Mouse (Mus musculus) MEL (cell line): ENCODE results near the gene Gm10912. TPM values are rescaled to one million over a fixed set of nuclear protein-coding genes. Genes with fewer than 3 reads are reported as not detected.
"Not testable (repeated sequence)": the region's sequence is repeated elsewhere in the genome, so short reads cannot be mapped to it uniquely, and the experiment has no call there.

Source experiments
- DNase-seq: peaks from one replicate; pipeline ENCODE4 v3.0.0; 2011; ENCODE audit warnings: low read depth, low spot score
- H3K27ac ChIP-seq: 2 replicates; pipeline ENCODE4 v1.5.1; 2012; ENCODE audit warnings: low read depth, mild to moderate bottlenecking, control low read depth, low read length, moderate library complexity; ENCODE audit not compliant: control insufficient read depth
- H3K27me3 ChIP-seq, 2 experiments: fragments of 150-350 bp in 1 of 2; sonication (generic) in 1 of 2; 2 replicates each; pipeline ENCODE4 v1.6.1; 2012; ENCODE audit warnings: low read length in 2 of 2, mild to moderate bottlenecking in 2 of 2, improper control_type of control experiment in 1 of 2, moderate library complexity in 1 of 2; ENCODE audit not compliant: insufficient read depth in 2 of 2, control insufficient read depth in 1 of 2
- H3K36me3 ChIP-seq, 2 experiments: 2 replicates each; pipeline ENCODE4 v1.6.1; 2012 to 2014; ENCODE audit warnings: low read length in 2 of 2, improper control_type of control experiment in 1 of 2, inconsistent platforms in 1 of 2, mild to moderate bottlenecking in 1 of 2; ENCODE audit not compliant: insufficient read depth in 2 of 2, control insufficient read depth in 1 of 2
- H3K4me1 ChIP-seq, 2 experiments: fragments of 150-350 bp in 1 of 2; sonication (generic) in 1 of 2; 2 replicates each; pipeline ENCODE4 v1.6.1; 2012; ENCODE audit warnings: low read length in 2 of 2, improper control_type of control experiment in 1 of 2, mild to moderate bottlenecking in 1 of 2; ENCODE audit not compliant: insufficient read depth in 2 of 2, control insufficient read depth in 1 of 2
- H3K4me3 ChIP-seq, 2 experiments: fragments of 150-350 bp in 1 of 2; sonication (generic) in 1 of 2; 2 replicates each; pipeline ENCODE4 v1.5.1; 2012; ENCODE audit warnings: low read depth in 2 of 2, low read length in 2 of 2, mild to moderate bottlenecking in 2 of 2, moderate library complexity in 2 of 2, control low read depth in 1 of 2, improper control_type of control experiment in 1 of 2; ENCODE audit not compliant: control insufficient read depth in 1 of 2, insufficient read depth in 1 of 2
- H3K79me2 ChIP-seq: 2 replicates; pipeline ENCODE4 v1.6.1; 2012; ENCODE audit warnings: mild to moderate bottlenecking, low read length, moderate library complexity; ENCODE audit not compliant: control insufficient read depth, poor library complexity, insufficient read depth
- H3K9ac ChIP-seq: 2 replicates; pipeline ENCODE4 v1.6.1; 2012; ENCODE audit warnings: low read depth, mild to moderate bottlenecking, control low read depth, low read length, moderate library complexity; ENCODE audit not compliant: control insufficient read depth, poor library complexity, severe bottlenecking
- H3K9me3 ChIP-seq: fragments of 150-350 bp; sonication (generic); replicated peaks from 2 replicates; pipeline ENCODE4 v1.6.1; 2012; ENCODE audit warnings: mild to moderate bottlenecking, low read length, improper control_type of control experiment, moderate library complexity; ENCODE audit not compliant: insufficient read depth
- E2F4 ChIP-seq: IDR thresholded peaks from 2 replicates; pipeline ENCODE4 v1.6.1; 2011; ENCODE audit warnings: low read depth, low read length, improper control_type of control experiment, borderline replicate concordance
- EP300 ChIP-seq, 2 experiments: IDR thresholded peaks; 2 replicates each; pipeline ENCODE4 v1.6.1; 2011; ENCODE audit warnings: improper control_type of control experiment in 2 of 2, low read length in 2 of 2, low read depth in 1 of 2, mild to moderate bottlenecking in 1 of 2
- GABPA ChIP-seq: IDR thresholded peaks from 2 replicates; pipeline ENCODE4 v1.6.1; 2012; ENCODE audit warnings: low read depth, mild to moderate bottlenecking, inconsistent platforms, low read length, improper control_type of control experiment, moderate library complexity
- MAFK ChIP-seq: IDR thresholded peaks from 2 replicates; pipeline ENCODE4 v1.6.1; 2011; ENCODE audit warnings: low read depth, mild to moderate bottlenecking, low read length, improper control_type of control experiment, borderline replicate concordance
- NRF1 ChIP-seq: IDR thresholded peaks from 2 replicates; pipeline ENCODE4 v1.6.1; 2014; ENCODE audit warnings: low read depth, mild to moderate bottlenecking, inconsistent platforms, low read length, improper control_type of control experiment, moderate library complexity; ENCODE audit not compliant: poor library complexity, insufficient read depth, severe bottlenecking
- RAD21 ChIP-seq: IDR thresholded peaks from 2 replicates; pipeline ENCODE4 v1.6.1; 2011; ENCODE audit warnings: mild to moderate bottlenecking, low read depth, low read length, improper control_type of control experiment
- SIN3A ChIP-seq: IDR thresholded peaks from 2 replicates; pipeline ENCODE4 v1.6.1; 2012; ENCODE audit warnings: low read length, improper control_type of control experiment, inconsistent platforms
- SMC3 ChIP-seq: IDR thresholded peaks from 2 replicates; pipeline ENCODE4 v1.6.1; 2011; ENCODE audit warnings: low read depth, low read length, improper control_type of control experiment
- TBP ChIP-seq: IDR thresholded peaks from 2 replicates; pipeline ENCODE4 v1.8.0; 2011; ENCODE audit warnings: low read depth, low read length, improper control_type of control experiment
- TCF12 ChIP-seq: IDR thresholded peaks from 2 replicates; pipeline ENCODE4 v1.6.1; 2014; ENCODE audit warnings: low read depth, mild to moderate bottlenecking, inconsistent platforms, low read length, improper control_type of control experiment, moderate library complexity
- ZC3H11A ChIP-seq: IDR thresholded peaks from 2 replicates; pipeline ENCODE4 v1.6.1; 2012; ENCODE audit warnings: low read depth, mild to moderate bottlenecking, inconsistent platforms, low read length, improper control_type of control experiment
- ZKSCAN1 ChIP-seq: IDR thresholded peaks from 2 replicates; pipeline ENCODE4 v1.6.1; 2012; ENCODE audit warnings: low read depth, mild to moderate bottlenecking, inconsistent platforms, low read length, improper control_type of control experiment, moderate library complexity
- ZNF384 ChIP-seq: IDR thresholded peaks from 2 replicates; pipeline ENCODE4 v1.6.1; 2012; ENCODE audit warnings: low read depth, mild to moderate bottlenecking, inconsistent platforms, low read length, improper control_type of control experiment
- polyA plus RNA-seq, 2 experiments: library from polyadenylated mRNA; stranded (reverse) in 1 of 2; unstranded in 1 of 2; fragments of >175 nt in 1 of 2; fragments of >200 nt in 1 of 2; gene quantifications; 2 replicates each; pipeline versions ENCODE4 v1.2.1 to v1.2.4; 2012; ENCODE audit warnings: low replicate concordance in 2 of 2, low read depth in 1 of 2; ENCODE audit not compliant: insufficient read length in 2 of 2, insufficient read depth in 1 of 2, missing spikeins in 1 of 2
- total RNA-seq: library from RNA; depleted of rRNA; stranded (reverse); fragments of 300-350 nt; gene quantifications from 2 replicates; pipeline ENCODE4 v1.2.3, GENCODE M21; 2012

Gene Gm10912
- total and polyA plus RNA-seq, 3 experiments: 0.06 to 0.08 TPM; not detected in 1

GRCm38 (mm10) chr2:104109528-104109927, 43.9 kb downstream of the Gm10912 start:
- Histone ChIP-seq H3K27me3 (no peaks in the 10 kb centered on the region), H3K9me3 (no peaks in the 10 kb centered on the region), H3K4me1 (peaks cover 0 to 18% of the 10 kb centered on the region in 2 experiments; a peak in 3 of 4 replicates), H3K27ac (no peak overlapping the region), H3K9ac (no peak overlapping the region), H3K36me3 (peaks cover 0 to 7% of the 10 kb centered on the region in 2 experiments; a peak in 2 of 4 replicates), H3K4me3 (no peak overlapping the region), H3K79me2 (no peaks in the 10 kb centered on the region)
- no peak for DNase-seq
- no peak for TF ChIP-seq ZKSCAN1
- no peak for TF ChIP-seq TCF12

- no peak overlapping the region for H3K27ac ChIP-seq
- no peak for TF ChIP-seq ZC3H11A
- TF ChIP-seq MAFK: no peak
- no peak for TF ChIP-seq ZNF384
- TF ChIP-seq EP300 (IDR thresholded peaks at IDR 0.05; ENCODE audit: low read depth in 1 of 2, low read length in 2 of 2): no peak
- TF ChIP-seq SMC3: no peak
- TF ChIP-seq TBP: no peak
- TF ChIP-seq NRF1: no peak
- TF ChIP-seq GABPA: no peak
- TF ChIP-seq RAD21: no peak
- no peak for TF ChIP-seq E2F4
- TF ChIP-seq SIN3A: no peak
- no peak for TF ChIP-seq ZKSCAN1
- TF ChIP-seq, all 39 proteins: peak for 0
- no peaks in the 10 kb centered on the region for H3K27me3 ChIP-seq
- no peak overlapping the region for H3K9ac ChIP-seq
- no peak overlapping the region for H3K4me3 ChIP-seq
- peaks cover 0 to 15% of the 10 kb centered on the region in 2 experiments; a peak in 2 of 4 replicates for H3K4me1 ChIP-seq
- DNase-seq: peak; percentile 51
- no peaks in the 10 kb centered on the region for H3K9me3 ChIP-seq
- H3K79me2 ChIP-seq: no peaks in the 10 kb centered on the region
- H3K36me3 ChIP-seq: peaks cover 0 to 6% of the 10 kb centered on the region in 2 experiments; a peak in 2 of 4 replicates
Measured at GRCm38 (mm10) chr2:104110031-104110430, 44.4 kb downstream of the Gm10912 start.

- H3K4me1 ChIP-seq: peaks cover 0 to 11% of the 10 kb centered on the region in 2 experiments; a peak in 2 of 4 replicates
- not testable (repeated sequence) for H3K27ac ChIP-seq, H3K36me3 ChIP-seq, H3K9ac ChIP-seq, DNase-seq, H3K27me3 ChIP-seq, H3K9me3 ChIP-seq, H3K79me2 ChIP-seq, H3K4me3 ChIP-seq
Measured at GRCm38 (mm10) chr2:104111170-104111797, 45.7 kb downstream of the Gm10912 start.

GRCm38 (mm10) chr2:104113563-104113962, 47.9 kb downstream of the Gm10912 start:
- H3K4me1 ChIP-seq: peaks cover 0 to 11% of the 10 kb centered on the region in 2 experiments; a peak in 2 of 4 replicates
- not testable (repeated sequence) for H3K4me3 ChIP-seq, DNase-seq, H3K36me3 ChIP-seq, H3K79me2 ChIP-seq, H3K9ac ChIP-seq, H3K27ac ChIP-seq, H3K9me3 ChIP-seq, H3K27me3 ChIP-seq
